Mouse (Mus musculus) embryonic fibroblast, embryonic 13.5 days (primary cell): ENCODE data around the gene Kat2a. TPM values are rescaled to one million over a fixed set of nuclear protein-coding genes. Genes with fewer than 3 reads are reported as not detected.
A peak's percentile ranks its signal among the peaks of the same experiment; 100 is the strongest.

ENCODE experiments used
- H3K27ac ChIP-seq: 2 replicates; pipeline ENCODE4 v1.5.1; 2012; ENCODE audit warnings: low read length, control low read depth, inconsistent platforms; ENCODE audit not compliant: insufficient read depth
- H3K4me1 ChIP-seq: 2 replicates; pipeline ENCODE4 v1.6.1; 2011; ENCODE audit warnings: low read length; ENCODE audit not compliant: control insufficient read depth, insufficient read depth
- H3K4me3 ChIP-seq: 2 replicates; pipeline ENCODE4 v1.5.1; 2011; ENCODE audit warnings: mild to moderate bottlenecking, control low read depth, low read length; ENCODE audit not compliant: insufficient read depth
- CTCF ChIP-seq: IDR thresholded peaks from 2 replicates; pipeline ENCODE4 v1.5.1; 2011; ENCODE audit warnings: mild to moderate bottlenecking, control low read depth, low read length, moderate library complexity, borderline replicate concordance; ENCODE audit not compliant: insufficient read depth
- POLR2A ChIP-seq: IDR thresholded peaks from 2 replicates; pipeline ENCODE4 v1.6.1; 2011; ENCODE audit warnings: low read depth, mild to moderate bottlenecking, control low read depth, low read length, moderate library complexity
- polyA plus RNA-seq: library from polyadenylated mRNA; stranded (reverse); fragments of >200 nt; gene quantifications from 2 replicates; pipeline ENCODE4 v1.2.4, GENCODE M21; 2011; ENCODE audit warnings: low read depth; ENCODE audit not compliant: missing spikeins, insufficient read length

Gene Kat2a
- polyA plus RNA-seq, 1 experiment = 34.1 TPM

DNA sequence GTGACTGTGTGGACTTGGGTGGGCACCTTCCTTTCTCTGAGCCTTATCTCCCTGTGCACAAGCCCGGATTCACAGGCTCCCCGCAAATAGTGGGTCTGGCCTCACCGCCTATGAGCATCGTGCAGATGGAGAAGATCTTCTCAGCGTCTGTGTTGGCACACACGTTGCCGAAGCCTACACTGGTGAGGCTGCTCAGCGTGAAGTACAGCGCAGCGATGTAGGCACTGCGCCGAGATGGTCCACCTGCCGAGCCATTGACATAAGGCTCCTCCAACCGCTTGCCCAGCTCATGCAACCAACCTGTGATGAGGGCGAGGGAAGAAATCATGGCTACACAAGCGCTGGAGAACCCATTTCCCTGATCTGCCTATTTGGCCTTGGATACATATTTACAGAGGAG, 37.9 kb upstream of the Kat2a start:
- no peak for TF ChIP-seq POLR2A
- TF ChIP-seq CTCF = no peak
- Histone ChIP-seq H3K4me3 (no peak overlapping the region), H3K4me1 (no peaks in the 10 kb centered on the region), H3K27ac (no peak overlapping the region)

- H3K4me3 ChIP-seq = no peak overlapping the region
- no peak for TF ChIP-seq CTCF
- no peak for TF ChIP-seq POLR2A
Measured at GRCm38 (mm10) chr11:100749469-100749868, 37.2 kb upstream of the Kat2a start.

DNA sequence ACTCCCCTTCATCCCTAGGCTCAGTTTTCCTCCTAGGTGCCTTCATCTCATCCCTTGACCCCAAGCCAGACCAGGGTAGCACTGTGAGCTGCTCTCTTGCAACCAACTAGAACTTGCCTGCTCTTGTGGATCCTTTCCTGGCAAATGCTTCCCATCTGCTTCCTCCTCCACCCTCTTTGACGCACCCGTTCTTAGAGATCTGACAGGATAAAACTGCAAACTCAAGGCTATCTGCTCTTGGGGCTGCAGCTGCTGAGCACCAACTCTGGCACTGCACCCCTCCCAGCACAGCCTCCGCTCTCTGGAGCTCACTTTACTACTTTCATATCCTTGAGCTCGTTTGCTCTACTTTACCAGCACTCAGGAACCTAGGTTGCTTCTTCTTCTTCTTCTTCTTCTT, 36.4 kb upstream of the Kat2a start:
- no peak for TF ChIP-seq POLR2A
- TF ChIP-seq CTCF = no peak
- H3K4me3 ChIP-seq = no peak overlapping the region
- no peaks in the 10 kb centered on the region for H3K4me1 ChIP-seq
- no peak overlapping the region for H3K27ac ChIP-seq

More at GRCm38 (mm10) chr11:100749469-100749868, 37.2 kb upstream of the Kat2a start:
- Histone ChIP-seq H3K4me1 (no peaks in the 10 kb centered on the region), H3K27ac (no peak overlapping the region)

DNA sequence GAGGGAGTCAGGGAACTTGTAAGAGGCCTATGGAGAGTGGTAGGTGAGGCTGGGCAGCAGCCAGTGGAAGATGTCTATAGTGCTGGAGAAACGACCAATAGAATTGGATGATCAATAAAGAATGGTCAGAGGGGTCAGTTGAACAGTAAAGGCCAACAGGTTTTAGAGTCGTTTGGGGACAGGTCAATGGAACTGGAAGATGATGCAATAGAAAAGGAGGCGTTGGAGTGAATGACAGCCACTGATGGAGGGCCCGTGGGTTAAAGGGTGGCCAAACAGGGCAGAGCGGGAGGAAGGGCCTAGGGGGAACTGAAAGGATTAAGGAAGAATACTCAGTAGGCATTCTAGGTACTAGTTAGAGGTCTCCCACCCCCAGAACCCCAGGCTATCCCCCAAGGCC, 34.8 kb upstream of the Kat2a start:
- TF ChIP-seq POLR2A = no peak
- TF ChIP-seq CTCF = no peak
- Histone ChIP-seq H3K27ac (no peak overlapping the region), H3K4me1 (no peaks in the 10 kb centered on the region), H3K4me3 (no peak overlapping the region)

DNA sequence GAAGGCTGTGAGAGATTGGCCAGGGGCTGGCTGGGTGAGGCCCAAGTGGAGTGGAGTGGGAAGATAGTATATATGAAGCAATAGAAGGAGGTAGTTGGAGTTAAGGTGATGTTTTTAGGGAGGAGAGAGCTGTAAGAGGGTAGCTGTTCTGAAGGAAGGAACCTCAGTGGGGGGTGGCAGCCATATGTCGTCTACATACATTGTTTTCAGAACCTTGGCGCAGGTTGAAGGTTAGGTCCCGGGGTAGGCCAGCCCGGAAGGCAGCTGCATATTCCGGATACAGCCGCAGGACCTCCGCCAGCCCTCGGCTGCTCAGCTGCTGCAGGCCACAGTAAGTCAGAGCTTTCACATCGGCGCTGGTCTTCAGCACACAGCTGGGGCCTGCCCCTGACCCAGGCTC, 34.3 kb upstream of the Kat2a start:
- H3K4me3 ChIP-seq = no peak overlapping the region
- H3K4me1 ChIP-seq = no peaks in the 10 kb centered on the region
- H3K27ac ChIP-seq = no peak overlapping the region
- TF ChIP-seq POLR2A = no peak
- TF ChIP-seq CTCF = no peak

DNA sequence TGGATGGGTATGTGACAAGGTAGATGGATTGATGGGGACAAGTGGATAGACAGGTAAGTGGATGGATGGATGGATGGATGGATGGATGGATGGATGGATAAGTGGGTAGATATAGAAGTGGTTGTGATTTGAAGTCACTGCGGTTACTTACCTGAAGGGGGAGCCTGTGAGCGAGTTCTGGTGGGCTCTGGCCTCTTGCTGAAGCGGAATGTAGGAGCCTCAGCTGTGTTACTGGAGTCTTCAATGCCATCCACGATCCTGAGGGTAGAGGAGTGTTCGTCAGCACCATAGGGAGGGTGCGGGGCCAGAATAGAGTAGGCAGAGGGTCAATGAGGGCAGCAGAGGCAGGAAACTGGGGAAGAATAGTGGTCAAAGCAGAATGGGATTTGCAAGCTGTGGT, 32.8 kb upstream of the Kat2a start:
- Histone ChIP-seq H3K4me1 (no peaks in the 10 kb centered on the region), H3K4me3 (no peak overlapping the region), H3K27ac (no peak overlapping the region)
- no peak for TF ChIP-seq POLR2A
- TF ChIP-seq CTCF = 0 out of 2 replicates have a peak, but pooled peaks have one; percentile 6

GRCm38 (mm10) chr11:100741348-100741747, 29.1 kb upstream of the Kat2a start:
- H3K4me1 ChIP-seq = peaks cover 4% of the 10 kb centered on the region; the same call in 1 of the 2 replicates
- H3K27ac ChIP-seq = no peak overlapping the region
- no peak overlapping the region for H3K4me3 ChIP-seq
- TF ChIP-seq CTCF (no peak), POLR2A (no peak)

GRCm38 (mm10) chr11:100738749-100739148, 26.5 kb upstream of the Kat2a start:
- TF ChIP-seq CTCF (no peak), POLR2A (no peak)

DNA sequence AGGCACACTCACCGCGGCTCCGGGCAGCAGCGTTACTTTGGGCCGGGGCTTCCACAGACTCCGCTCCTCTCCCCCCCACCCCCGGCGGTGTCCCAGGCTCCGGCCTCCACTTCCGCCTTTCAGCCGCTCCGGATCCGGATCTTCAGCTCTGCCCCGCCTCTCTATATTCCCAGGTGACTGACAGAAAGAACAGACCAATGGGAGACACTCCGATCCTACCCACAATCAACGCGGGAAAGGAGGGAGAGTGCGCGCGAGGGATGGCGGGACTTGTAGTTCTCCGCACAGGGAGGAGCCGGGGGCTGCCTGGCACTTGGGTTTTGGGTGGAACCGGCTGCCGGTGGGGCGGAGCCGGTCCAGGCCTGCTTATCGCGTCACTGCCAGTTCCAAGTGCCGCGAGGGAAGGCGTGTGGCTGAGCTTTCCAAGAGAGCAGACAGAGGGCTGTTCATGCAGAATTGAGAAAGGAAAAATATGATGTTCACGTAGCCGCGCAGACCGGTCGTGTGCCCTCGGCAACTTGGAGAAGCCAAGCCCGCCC, 25.9 kb upstream of the Kat2a start, which contains the start of gene Rab5c:
Rab5c (minus strand) TSS at position 150 of the 539 bp plus-strand sequence.
- Histone ChIP-seq H3K4me1 (peaks cover 10% of the 10 kb centered on the region), H3K27ac (no peak within 1 kb of the TSS), H3K4me3 (peak within 1 kb of the TSS; percentile 90)
- no peak for TF ChIP-seq CTCF
- TF ChIP-seq POLR2A = peak; percentile 85

More at GRCm38 (mm10) chr11:100738749-100739148, 26.5 kb upstream of the Kat2a start:
- H3K4me3 ChIP-seq = peak overlapping the region; percentile 42
- peaks cover 10% of the 10 kb centered on the region for H3K4me1 ChIP-seq
- no peak overlapping the region for H3K27ac ChIP-seq

GRCm38 (mm10) chr11:100737105-100737733, 25.0 kb upstream of the Kat2a start:
- Histone ChIP-seq H3K4me3 (peak overlapping the region; percentile 90), H3K4me1 (peaks cover 10% of the 10 kb centered on the region), H3K27ac (no peak overlapping the region)
- TF ChIP-seq POLR2A (0 out of 2 replicates have a peak, but pooled peaks have one; percentile 4), CTCF (no peak)
